Mouse (Mus musculus) hindbrain, embryonic 16.5 days (tissue): Measurements from ENCODE around the gene Junb. TPM values are rescaled to one million over a fixed set of nuclear protein-coding genes. Genes with fewer than 3 reads are reported as not detected.
A peak's percentile ranks its signal among the peaks of the same experiment; 100 is the strongest.

ENCODE experiments used
- ATAC-seq: fragments of 200-750 bp; cut with Nextera tagmentation; 2 replicates; pipeline ENCODE4 v1.8.0; 2017; ENCODE audit warnings: moderate TSS enrichment, moderate library complexity
- H3K27ac ChIP-seq: fragments of 300-500 bp; sonication (generic); 2 replicates; pipeline ENCODE4 v1.5.1; 2014; ENCODE audit warnings: low read depth, mild to moderate bottlenecking, control low read depth, low read length, moderate library complexity
- H3K27me3 ChIP-seq: fragments of 300-500 bp; sonication (generic); replicated peaks from 2 replicates; pipeline ENCODE4 v1.6.1; 2014; ENCODE audit warnings: low read length; ENCODE audit not compliant: control insufficient read depth, insufficient read depth
- H3K36me3 ChIP-seq: fragments of 300-500 bp; sonication (generic); 2 replicates; pipeline ENCODE4 v1.6.1; 2014; ENCODE audit warnings: mild to moderate bottlenecking, low read length, moderate library complexity, mixed read lengths; ENCODE audit not compliant: control insufficient read depth, insufficient read depth
- H3K4me1 ChIP-seq: fragments of 300-500 bp; sonication (generic); 2 replicates; pipeline ENCODE4 v1.6.1; 2014; ENCODE audit warnings: low read depth, low read length; ENCODE audit not compliant: control insufficient read depth, insufficient read depth
- H3K4me2 ChIP-seq: fragments of 300-500 bp; sonication (generic); 2 replicates; pipeline ENCODE4 v1.6.1; 2014; ENCODE audit warnings: mild to moderate bottlenecking, low read length, control low read depth, moderate library complexity
- H3K4me3 ChIP-seq: fragments of 300-500 bp; sonication (generic); 2 replicates; pipeline ENCODE4 v1.5.1; 2014; ENCODE audit warnings: mild to moderate bottlenecking, low read length, control low read depth, moderate library complexity
- H3K9ac ChIP-seq: fragments of 300-500 bp; sonication (generic); 2 replicates; pipeline ENCODE4 v1.6.1; 2014; ENCODE audit warnings: low read depth, mild to moderate bottlenecking, control low read depth, low read length, moderate library complexity
- H3K9me3 ChIP-seq: fragments of 300-500 bp; sonication (generic); 2 replicates; pipeline ENCODE4 v1.6.1; 2014; ENCODE audit warnings: mild to moderate bottlenecking, low read length, moderate library complexity; ENCODE audit not compliant: control insufficient read depth
- WGBS: fragments of 180-500 bp; shearing (Covaris S2); extraction: QIAGEN DNeasy Blood & Tissue Kit; methylation state at CpG from one replicate; pipeline ENCODE4 v1.1.7; 2014; 5-methylcytosine and 5-hydroxymethylcytosine counted together
- polyA plus RNA-seq: library from polyadenylated mRNA; unstranded; fragments of >200 nt; fragmentation: Nextera tagmentation; extraction: Ambion mirVana; gene quantifications from 2 replicates; pipeline ENCODE4 v1.2.1, GENCODE M21; 2015

The Junb gene
- polyA plus RNA-seq = 4.3 and 5.3 TPM in 2 replicates

DNA sequence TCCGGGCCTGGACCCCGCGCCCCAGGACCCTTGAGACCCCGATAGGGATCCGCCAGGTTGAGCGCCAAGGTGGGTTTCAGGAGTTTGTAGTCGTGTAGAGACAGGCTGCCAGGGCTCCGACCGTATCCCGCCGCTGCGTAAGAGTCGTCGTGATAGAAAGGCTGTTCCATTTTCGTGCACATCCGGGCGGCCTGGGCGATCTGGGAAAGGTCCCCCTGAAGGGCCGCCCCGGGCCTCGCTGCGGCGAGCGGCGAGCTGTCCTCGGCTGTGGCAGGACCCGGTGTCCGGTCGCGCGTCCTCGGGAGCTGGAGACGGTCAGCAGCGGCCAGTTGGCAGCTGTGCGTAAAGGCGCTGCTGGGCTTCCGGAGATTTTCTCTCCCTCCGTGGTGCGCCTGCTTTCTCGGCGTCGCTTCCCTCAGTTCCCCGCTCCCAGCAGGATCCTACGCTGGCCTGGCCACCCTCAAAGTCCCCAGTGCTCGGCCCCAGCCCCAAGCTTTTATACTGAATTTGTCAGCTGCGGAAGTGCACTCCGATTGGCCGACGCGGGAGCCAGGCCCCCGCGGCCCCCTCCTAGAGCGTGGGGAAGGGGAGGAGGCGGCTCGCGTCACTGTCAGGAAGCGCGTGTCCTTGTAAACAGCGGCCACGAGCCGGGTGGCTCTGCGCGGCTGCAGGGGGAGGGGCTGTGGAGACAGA is at the start of gene Junb:
TSS of gene Junb (minus strand) at position 471 of the 693 bp plus-strand sequence.
- no peaks in the 10 kb centered on the region for H3K9me3 ChIP-seq
- H3K9ac ChIP-seq = peak within 1 kb of the TSS; percentile 66
- 0 out of 2 replicates have a peak, but pooled peaks cover 7% of the 10 kb centered on the region for H3K36me3 ChIP-seq
- peak within 1 kb of the TSS; percentile 99 for H3K4me2 ChIP-seq
- H3K4me1 ChIP-seq = peaks cover 54% of the 10 kb centered on the region
- under 1% methylated on average over 61 of the region's 63 CpGs for WGBS
- H3K4me3 ChIP-seq = peak within 1 kb of the TSS; percentile 56
- peak within 1 kb of the TSS; percentile 64 for H3K27ac ChIP-seq
- H3K27me3 ChIP-seq = peaks cover 5% of the 10 kb centered on the region; the same call in 1 of the 2 replicates
- peak; percentile 62 for ATAC-seq

DNA sequence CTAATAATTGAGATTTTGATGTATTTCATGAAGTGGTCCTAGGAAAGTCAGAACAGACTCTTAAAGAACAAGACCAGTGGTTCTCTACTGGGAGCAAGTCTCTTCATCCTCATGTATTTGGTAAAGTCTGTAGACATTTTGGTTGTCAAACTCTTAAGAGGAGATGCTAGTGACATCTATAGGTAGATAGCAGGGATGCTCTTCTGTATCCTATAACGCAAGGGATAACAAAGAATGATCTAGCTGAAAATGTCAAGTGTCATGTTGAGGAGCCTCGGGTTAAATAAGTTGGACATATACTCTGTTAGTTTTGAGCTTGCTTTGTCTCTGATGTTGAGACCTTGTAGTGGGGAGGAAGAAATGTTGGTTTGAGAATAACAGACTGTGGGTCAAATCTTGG is 49.4 kb upstream of the Junb start:
- 18% methylated on average over 2 of the region's 2 CpGs for WGBS
- Histone ChIP-seq H3K4me1 (peaks cover 34% of the 10 kb centered on the region), H3K9ac (peak overlapping the region; percentile 100), H3K27ac (no peak overlapping the region), H3K27me3 (no peaks in the 10 kb centered on the region), H3K4me3 (peak overlapping the region; percentile 100), H3K9me3 (no peaks in the 10 kb centered on the region), H3K4me2 (peak overlapping the region; percentile 95), H3K36me3 (peaks cover 30% of the 10 kb centered on the region)
- ATAC-seq = no peak

DNA sequence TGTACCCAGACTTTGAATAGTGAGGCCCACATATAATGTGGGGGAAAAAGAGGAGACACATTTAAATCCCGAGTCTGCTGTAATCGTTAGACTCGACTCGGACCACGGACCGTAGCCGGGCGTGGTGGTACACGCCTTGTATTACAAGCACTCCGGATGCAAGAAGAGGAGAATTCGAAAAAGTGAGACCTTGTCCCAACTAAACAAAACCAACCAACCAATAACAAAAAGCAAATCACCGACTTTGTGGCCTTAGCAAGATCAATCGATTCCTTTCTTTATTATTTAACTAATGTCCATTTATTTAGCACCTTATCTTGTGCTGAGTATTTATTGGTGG is 49.0 kb upstream of the Junb start:
- H3K4me3 ChIP-seq = peak overlapping the region; percentile 100
- H3K27ac ChIP-seq = no peak overlapping the region
- H3K27me3 ChIP-seq = no peaks in the 10 kb centered on the region
- no peak for ATAC-seq
- no peaks in the 10 kb centered on the region for H3K9me3 ChIP-seq
- WGBS = under 1% methylated on average over 13 of the region's 13 CpGs
- peaks cover 26% of the 10 kb centered on the region for H3K36me3 ChIP-seq
- H3K4me1 ChIP-seq = peaks cover 34% of the 10 kb centered on the region
- peak overlapping the region; percentile 100 for H3K9ac ChIP-seq
- H3K4me2 ChIP-seq = peak overlapping the region; percentile 95

DNA sequence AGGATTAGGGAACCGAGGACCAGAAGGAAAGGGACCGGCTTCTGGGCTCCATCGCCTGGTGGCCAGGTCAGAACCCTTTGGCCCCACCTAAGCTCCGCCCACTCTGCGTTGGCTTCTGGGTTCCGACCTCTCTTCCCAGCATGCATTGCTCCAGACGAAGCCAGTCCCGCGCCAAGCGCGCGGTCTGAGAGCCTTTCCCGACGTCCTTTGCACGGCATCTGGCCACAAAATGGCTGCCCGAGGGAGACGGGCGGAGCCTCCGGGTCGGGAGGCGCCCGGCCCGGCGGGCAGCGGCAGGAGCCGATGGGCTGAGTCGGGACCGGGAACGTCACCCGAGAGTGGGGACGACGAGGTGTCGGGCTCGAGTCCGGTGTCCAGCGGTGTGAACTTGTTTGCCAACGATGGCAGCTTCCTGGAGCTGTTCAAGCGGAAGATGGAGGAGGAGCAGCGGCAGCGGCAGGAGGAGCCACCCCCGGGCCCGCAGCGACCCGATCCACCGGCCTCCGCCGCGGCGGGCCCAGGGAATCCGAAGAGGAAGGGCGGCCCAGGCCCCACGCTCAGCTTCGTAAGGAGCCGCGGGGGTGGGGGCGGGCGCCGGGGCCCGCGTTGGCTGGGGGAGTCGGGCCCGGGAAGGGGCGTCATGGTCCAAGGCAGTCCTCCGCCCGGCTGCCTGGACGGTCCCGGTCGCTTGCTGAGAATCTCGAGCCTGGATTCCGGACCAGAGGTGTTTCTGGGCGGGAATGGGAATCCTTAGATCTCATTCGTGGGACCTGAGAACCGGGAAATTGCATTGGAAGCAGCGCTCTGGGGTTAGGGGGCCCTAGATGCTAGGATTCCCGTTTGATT is 48.4 kb upstream of the Junb start, which contains the start of gene Trir:
TSS of gene Trir (plus strand) at position 154 of the 846 bp plus-strand sequence.
- Histone ChIP-seq H3K4me2 (peak within 1 kb of the TSS; percentile 95), H3K36me3 (peaks cover 21% of the 10 kb centered on the region), H3K4me3 (peak within 1 kb of the TSS; percentile 100), H3K27me3 (no peaks in the 10 kb centered on the region), H3K9me3 (no peaks in the 10 kb centered on the region), H3K4me1 (peaks cover 34% of the 10 kb centered on the region), H3K9ac (peak within 1 kb of the TSS; percentile 100), H3K27ac (peak within 1 kb of the TSS; percentile 95)
- 0% methylated on average over 72 of the region's 75 CpGs for WGBS
- ATAC-seq = peak; percentile 81

DNA sequence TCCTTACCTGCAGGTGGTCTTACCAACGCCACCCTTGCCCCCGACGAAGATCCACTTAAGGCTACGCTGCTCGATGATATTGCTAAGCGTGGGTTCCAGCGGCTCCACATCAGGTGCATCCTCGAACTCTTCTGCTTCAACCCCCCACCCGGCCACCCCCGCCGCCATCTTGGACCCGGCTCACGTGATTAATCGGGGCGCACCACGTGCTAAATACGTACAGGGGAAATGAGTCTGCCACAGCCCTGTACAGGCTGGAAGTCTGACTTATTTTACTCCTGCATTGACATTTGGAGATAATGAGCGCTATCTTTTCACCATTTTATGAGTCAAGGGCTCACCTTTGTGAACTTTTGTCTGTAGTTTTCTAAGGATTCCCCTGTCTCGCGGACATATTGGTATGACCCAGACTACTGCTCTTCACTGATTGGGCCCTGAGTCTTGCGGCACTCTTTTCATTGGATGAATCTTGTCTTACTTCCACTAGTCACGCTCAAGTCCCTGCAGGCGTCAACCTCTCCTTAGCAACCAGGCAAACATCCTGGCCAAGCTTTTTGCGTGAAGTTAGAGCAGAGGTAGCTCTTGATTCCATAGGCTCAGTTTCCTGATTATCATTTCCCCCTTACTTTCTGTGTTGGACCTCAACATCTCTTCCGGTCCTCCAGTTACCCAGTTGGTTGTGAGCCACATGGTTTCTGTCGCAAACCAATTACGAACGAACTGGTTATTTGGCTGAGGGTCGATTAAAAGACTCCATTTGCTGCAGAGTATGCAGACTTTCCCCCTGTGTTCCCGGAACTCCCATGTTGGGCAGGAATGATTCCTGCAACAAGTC is 46.8 kb upstream of the Junb start, which contains the start of gene Asna1:
TSS of gene Asna1 (minus strand) at position 184 of the 835 bp plus-strand sequence.
- WGBS = 6% methylated on average over 30 of the region's 30 CpGs
- Histone ChIP-seq H3K27ac (peak within 1 kb of the TSS; percentile 70), H3K9me3 (no peaks in the 10 kb centered on the region), H3K9ac (peak within 1 kb of the TSS; percentile 86), H3K4me2 (peak within 1 kb of the TSS; percentile 95), H3K4me3 (peak within 1 kb of the TSS; percentile 90), H3K4me1 (peaks cover 34% of the 10 kb centered on the region), H3K36me3 (peaks cover 13% of the 10 kb centered on the region), H3K27me3 (no peaks in the 10 kb centered on the region)
- ATAC-seq = peak; percentile 91

DNA sequence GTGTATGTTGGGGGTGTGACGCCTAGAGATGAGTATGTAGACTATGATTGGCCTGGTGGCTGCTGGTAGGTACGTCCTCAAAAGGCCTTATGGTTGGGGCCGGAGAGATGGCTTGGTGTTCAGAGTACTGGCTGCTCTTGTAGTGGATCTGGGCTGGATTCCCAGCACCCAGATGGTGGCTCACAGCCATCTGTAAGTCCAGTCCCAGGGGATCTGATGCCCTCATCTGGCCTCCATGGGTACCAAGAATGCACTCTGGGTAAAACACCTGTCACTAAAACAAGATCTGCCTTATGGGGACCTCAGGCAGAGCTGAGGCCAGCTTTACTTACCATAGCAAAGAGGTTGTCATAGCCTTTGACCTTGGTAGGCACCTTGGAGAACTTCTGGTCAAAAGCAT is 45.3 kb upstream of the Junb start:
- peaks cover 13% of the 10 kb centered on the region for H3K36me3 ChIP-seq
- no peaks in the 10 kb centered on the region for H3K27me3 ChIP-seq
- peak overlapping the region; percentile 90 for H3K4me3 ChIP-seq

DNA sequence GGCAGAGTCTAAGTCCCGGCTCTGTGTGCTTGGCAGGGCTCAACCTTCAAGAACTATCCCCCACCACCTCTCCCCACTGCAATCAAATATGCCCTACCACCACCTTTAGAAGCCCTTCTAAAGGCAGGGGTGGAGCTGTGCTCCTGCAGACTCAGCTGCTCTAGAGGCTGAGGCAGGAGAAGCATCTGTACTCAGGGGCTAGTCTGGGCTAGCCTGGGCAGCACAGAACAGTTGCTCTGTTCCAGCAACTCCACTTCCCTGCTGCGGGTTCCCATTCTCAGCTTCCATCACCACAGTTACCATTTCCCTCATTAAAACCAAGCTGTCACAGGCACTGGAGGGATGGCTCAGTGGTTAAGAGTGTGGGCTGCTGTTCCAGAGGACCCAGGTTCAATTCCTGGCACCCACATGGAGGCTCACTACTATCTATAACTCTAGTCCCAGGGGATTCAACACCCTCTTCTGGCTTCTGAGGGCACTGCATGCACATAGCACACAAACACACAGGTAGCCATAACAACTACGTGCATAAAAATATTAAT is 43.1 kb upstream of the Junb start:
- H3K4me3 ChIP-seq = no peak overlapping the region
- ATAC-seq = no peak
- H3K4me1 ChIP-seq = peaks cover 20% of the 10 kb centered on the region
- no peaks in the 10 kb centered on the region for H3K9me3 ChIP-seq
- H3K27me3 ChIP-seq = no peaks in the 10 kb centered on the region
- no peak overlapping the region for H3K9ac ChIP-seq
- 91% methylated on average over 3 of the region's 3 CpGs for WGBS
- peaks cover 26% of the 10 kb centered on the region for H3K36me3 ChIP-seq
- no peak overlapping the region for H3K27ac ChIP-seq
- H3K4me2 ChIP-seq = no peak overlapping the region

More for the DNA sequence above, 45.3 kb upstream of the Junb start:
- no peaks in the 10 kb centered on the region for H3K9me3 ChIP-seq
- 86% methylated on average over 3 of the region's 3 CpGs for WGBS
- ATAC-seq = no peak
- H3K27ac ChIP-seq = no peak overlapping the region
- peaks cover 30% of the 10 kb centered on the region for H3K4me1 ChIP-seq
- no peak overlapping the region for H3K9ac ChIP-seq
- peak overlapping the region; percentile 95 for H3K4me2 ChIP-seq

DNA sequence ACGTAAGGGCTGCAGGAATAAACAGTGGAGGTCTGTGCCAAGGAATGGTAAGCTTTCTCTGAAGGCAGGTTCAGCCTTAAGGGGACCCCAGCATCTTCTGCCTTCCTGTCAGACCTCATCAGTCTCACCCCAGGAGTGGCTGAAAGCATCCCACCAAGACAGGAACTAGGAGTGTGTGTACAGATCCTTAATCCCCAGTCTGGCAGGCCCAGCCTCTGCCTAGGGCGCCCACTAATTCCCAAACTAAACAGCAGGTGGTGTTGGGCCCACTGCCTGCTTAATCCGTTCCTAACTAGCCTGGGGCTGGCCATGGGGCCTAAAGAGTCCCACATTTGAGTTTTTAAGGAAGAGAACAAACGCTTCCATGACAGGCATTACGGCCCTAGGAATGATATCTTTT is 38.7 kb upstream of the Junb start:
- no peak overlapping the region for H3K9ac ChIP-seq
- ATAC-seq = no peak; the same call in 1 of the 2 replicates
- peaks cover 4% of the 10 kb centered on the region; the same call in 1 of the 2 replicates for H3K4me1 ChIP-seq
- H3K9me3 ChIP-seq = no peaks in the 10 kb centered on the region
- no peak overlapping the region for H3K27ac ChIP-seq
- H3K36me3 ChIP-seq = peaks cover 22% of the 10 kb centered on the region
- H3K4me3 ChIP-seq = no peak overlapping the region
- peaks cover 5% of the 10 kb centered on the region for H3K27me3 ChIP-seq
- no peak overlapping the region for H3K4me2 ChIP-seq
- 51% methylated on average over 5 of the region's 5 CpGs for WGBS
